Mouse (Mus musculus) liver, embryonic 16.5 days (tissue): ENCODE data around the gene Vsir. TPM values are rescaled to one million over a fixed set of nuclear protein-coding genes. Genes with fewer than 3 reads are reported as not detected.

Experiments used
- ATAC-seq: fragments of 200-750 bp; cut with Nextera tagmentation; 2 replicates; pipeline ENCODE4 v1.8.0; 2017; ENCODE audit warnings: low read depth, mild to moderate bottlenecking, moderate number of reproducible peaks, moderate library complexity
- H3K27ac ChIP-seq: fragments of 300-500 bp; sonication (generic); 2 replicates; pipeline ENCODE4 v1.5.1; 2014; ENCODE audit warnings: mild to moderate bottlenecking, low read length
- H3K27me3 ChIP-seq: fragments of 300-500 bp; sonication (generic); 2 replicates; pipeline ENCODE4 v1.6.1; 2014; ENCODE audit warnings: low read depth, low read length, mixed read lengths; ENCODE audit not compliant: control insufficient read depth, insufficient read depth
- H3K36me3 ChIP-seq: fragments of 300-500 bp; sonication (generic); 2 replicates; pipeline ENCODE4 v1.6.1; 2014; ENCODE audit warnings: mild to moderate bottlenecking; ENCODE audit not compliant: control insufficient read depth, insufficient read depth
- H3K4me1 ChIP-seq: fragments of 300-500 bp; sonication (generic); 2 replicates; pipeline ENCODE4 v1.6.1; 2014; ENCODE audit warnings: low read depth, low read length, mixed read lengths; ENCODE audit not compliant: control insufficient read depth
- H3K4me2 ChIP-seq: fragments of 300-500 bp; sonication (generic); 2 replicates; pipeline ENCODE4 v1.6.1; 2014; ENCODE audit warnings: low read depth, low read length, mixed read lengths
- H3K4me3 ChIP-seq: fragments of 300-500 bp; sonication (generic); 2 replicates; pipeline ENCODE4 v1.5.1; 2014; ENCODE audit warnings: low read depth, mild to moderate bottlenecking, low read length
- H3K9ac ChIP-seq: fragments of 300-500 bp; sonication (generic); 2 replicates; pipeline ENCODE4 v1.6.1; 2014; ENCODE audit warnings: low read depth, low read length
- H3K9me3 ChIP-seq: fragments of 300-500 bp; sonication (generic); replicated peaks from 2 replicates; pipeline ENCODE4 v1.6.1; 2016; ENCODE audit warnings: low read length; ENCODE audit not compliant: control insufficient read depth
- WGBS: fragments of 180-500 bp; shearing (Covaris S2); extraction: QIAGEN DNeasy Blood & Tissue Kit; methylation state at CpG from one replicate; pipeline ENCODE4 v1.1.7; 2014; ENCODE audit not compliant: insufficient replicate concordance; 5-methylcytosine and 5-hydroxymethylcytosine counted together
- polyA plus RNA-seq: library from polyadenylated mRNA; unstranded; fragments of >200 nt; fragmentation: Nextera tagmentation; extraction: Ambion mirVana; gene quantifications from 2 replicates; pipeline ENCODE4 v1.2.1, GENCODE M21; 2015

The Vsir gene
- polyA plus RNA-seq, 1 experiment from 2014 or later, result 11.9 TPM

DNA sequence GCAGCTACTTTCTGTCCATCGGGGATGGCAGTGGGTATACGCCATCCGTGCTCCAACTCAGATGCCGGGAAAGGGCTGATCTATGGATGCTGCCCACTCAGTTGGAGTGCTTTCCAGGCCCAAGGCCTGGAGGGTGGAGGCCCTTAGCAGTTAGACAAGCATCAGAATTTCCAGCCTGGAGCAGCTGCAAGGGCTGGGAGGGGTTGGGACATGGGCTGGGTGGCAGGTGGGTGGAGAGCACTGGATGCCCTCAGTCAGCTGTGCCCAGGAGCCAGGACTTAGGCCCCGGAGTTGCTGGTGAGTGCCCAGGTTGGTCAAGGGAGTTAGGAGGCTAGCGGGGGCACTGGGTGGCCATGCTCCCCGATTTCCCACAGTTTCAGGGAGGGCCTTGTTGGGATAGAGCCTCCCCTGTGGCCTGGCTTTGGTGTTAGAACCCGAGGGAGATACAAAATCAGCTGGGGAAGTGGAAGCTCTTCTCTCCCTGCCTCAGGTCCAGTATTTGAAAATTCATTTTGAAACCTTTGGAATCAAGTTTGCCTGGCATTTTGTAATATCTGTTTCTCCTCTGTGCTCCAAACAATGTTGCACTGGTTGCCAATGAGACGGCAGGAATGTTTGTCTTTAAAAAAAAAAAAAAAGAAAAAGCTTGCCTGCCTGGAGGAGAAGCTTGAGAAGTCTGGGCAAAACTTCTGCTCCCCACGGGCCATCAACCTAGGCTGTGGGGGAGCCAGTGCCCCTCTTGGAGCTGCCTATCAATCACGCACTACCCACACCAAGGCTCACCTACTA, 54.0 kb downstream of the Vsir start:
- H3K27ac ChIP-seq, result no peak overlapping the region
- WGBS, result 61% methylated on average over 11 of the region's 11 CpGs
- no peaks in the 10 kb centered on the region for H3K4me1 ChIP-seq
- H3K4me3 ChIP-seq, result no peak overlapping the region
- no peaks in the 10 kb centered on the region for H3K36me3 ChIP-seq
- no peaks in the 10 kb centered on the region for H3K27me3 ChIP-seq
- ATAC-seq, result no peak
- no peaks in the 10 kb centered on the region for H3K9me3 ChIP-seq
- H3K4me2 ChIP-seq, result no peak overlapping the region
- no peak overlapping the region for H3K9ac ChIP-seq

DNA sequence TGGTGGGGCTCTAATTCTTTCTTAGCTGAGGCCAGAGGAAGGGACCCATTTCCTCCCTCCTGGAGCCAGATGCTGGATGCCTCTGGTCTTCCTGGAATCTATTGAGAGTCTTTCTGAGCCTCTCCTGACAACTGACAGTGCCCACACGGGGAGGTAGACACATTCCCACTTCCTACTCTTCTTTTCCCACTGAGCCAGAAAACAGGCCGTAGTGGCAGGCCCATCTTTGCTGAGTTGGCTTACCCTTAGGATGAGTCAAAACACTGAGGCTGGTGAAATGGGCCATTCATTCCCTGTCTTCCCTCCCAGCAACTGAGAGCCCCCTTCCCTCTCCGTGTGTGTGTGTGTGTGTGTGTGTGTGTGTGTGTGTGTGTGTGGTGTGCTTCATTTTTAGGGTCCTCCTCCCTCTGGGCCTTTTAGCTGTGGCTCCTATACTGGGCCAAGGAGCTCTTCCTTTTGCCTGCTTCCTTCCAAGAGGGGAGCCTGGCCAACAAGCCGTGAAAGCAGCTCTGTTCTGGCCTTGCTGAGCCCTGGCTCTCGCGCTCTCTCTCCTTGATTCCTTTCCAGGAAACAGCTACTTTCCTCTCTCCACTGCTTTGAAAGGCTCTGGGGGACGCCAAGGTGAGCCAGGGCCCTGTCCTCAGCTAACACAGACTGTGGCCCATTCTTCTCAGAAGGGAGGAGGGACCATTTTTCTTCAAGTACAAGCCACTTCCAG, 59.0 kb downstream of the Vsir start:
- no peaks in the 10 kb centered on the region for H3K9me3 ChIP-seq
- no peak overlapping the region for H3K4me3 ChIP-seq
- H3K27ac ChIP-seq, result no peak overlapping the region
- no peak for ATAC-seq
- H3K36me3 ChIP-seq, result no peaks in the 10 kb centered on the region
- WGBS, result 48% methylated on average over 7 of the region's 7 CpGs
- no peaks in the 10 kb centered on the region for H3K27me3 ChIP-seq
- H3K4me2 ChIP-seq, result no peak overlapping the region
- no peak overlapping the region for H3K9ac ChIP-seq
- no peaks in the 10 kb centered on the region for H3K4me1 ChIP-seq

DNA sequence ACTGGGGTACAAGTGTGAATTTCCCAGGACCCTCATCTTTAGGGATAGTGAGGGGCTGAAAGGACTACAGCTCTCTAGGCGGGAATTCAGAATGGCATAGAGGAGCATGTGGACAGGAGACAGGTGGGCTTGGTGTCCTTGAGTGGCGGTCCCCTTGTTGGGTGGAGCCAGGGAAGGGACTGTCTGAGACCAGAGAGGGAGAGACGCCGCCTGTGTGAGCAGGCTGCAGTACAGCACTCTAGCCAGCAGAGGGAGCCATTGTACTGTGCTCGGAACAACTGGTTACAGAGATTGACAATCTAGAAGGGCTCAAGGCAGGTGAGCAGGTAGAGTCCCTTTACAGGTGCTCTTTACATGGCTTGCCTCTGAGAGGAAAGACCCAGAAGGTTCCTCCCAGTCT, 61.2 kb downstream of the Vsir start:
- Histone ChIP-seq H3K36me3 (no peaks in the 10 kb centered on the region), H3K9ac (no peak overlapping the region), H3K4me1 (no peaks in the 10 kb centered on the region), H3K4me3 (no peak overlapping the region), H3K27me3 (no peaks in the 10 kb centered on the region), H3K4me2 (no peak overlapping the region), H3K27ac (no peak overlapping the region), H3K9me3 (no peaks in the 10 kb centered on the region)
- ATAC-seq, result peak; percentile 7; the same call in 1 of the 2 replicates
- WGBS, result 3% methylated on average over 5 of the region's 5 CpGs

DNA sequence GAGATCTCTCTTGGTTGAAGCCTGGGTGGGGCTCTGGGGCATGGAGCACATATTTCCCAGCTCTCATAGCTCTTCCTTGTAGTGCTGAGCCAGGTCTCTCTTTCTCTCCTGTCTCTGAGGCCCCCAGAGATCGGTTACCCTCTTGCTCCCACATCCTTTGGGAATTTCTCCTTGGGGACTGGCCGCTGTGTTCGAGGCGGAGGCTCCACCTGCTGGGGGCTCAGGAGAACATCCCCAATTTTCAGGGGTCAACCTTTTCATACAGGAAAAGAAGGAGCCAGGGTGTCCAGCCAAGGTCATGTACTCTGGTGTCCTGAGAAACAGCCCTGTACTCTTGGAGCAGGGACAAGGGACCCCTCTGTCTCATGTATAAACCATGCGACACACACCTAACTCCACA, 65.1 kb downstream of the Vsir start:
- WGBS, result 27% methylated on average over 5 of the region's 5 CpGs
- Histone ChIP-seq H3K27ac (no peak overlapping the region), H3K4me3 (no peak overlapping the region), H3K4me1 (no peaks in the 10 kb centered on the region), H3K9me3 (no peaks in the 10 kb centered on the region), H3K36me3 (no peaks in the 10 kb centered on the region), H3K9ac (no peak overlapping the region), H3K27me3 (no peaks in the 10 kb centered on the region), H3K4me2 (no peak overlapping the region)
- no peak for ATAC-seq

DNA sequence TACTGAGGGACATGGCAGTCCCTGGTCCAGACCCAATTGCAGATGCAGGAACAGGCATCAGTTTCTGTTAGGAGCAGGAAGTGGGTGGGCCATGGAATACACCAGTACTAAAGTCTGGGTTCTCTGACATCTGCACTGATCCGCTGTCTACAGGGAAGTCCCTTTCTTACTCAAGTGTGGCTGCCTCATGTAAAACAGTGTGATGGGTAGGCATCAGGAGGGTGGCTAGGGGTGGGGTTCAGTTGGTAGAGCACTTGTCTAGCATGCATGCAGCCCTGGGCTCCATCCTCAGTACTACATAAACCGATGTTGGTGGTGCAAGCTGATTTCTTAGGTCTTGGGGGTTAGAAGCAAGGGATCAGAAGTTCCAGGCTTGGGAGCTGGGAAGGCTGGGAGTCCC, 67.1 kb downstream of the Vsir start:
- H3K9me3 ChIP-seq, result no peaks in the 10 kb centered on the region
- H3K4me2 ChIP-seq, result no peak overlapping the region
- WGBS, result 62% methylated on average over 2 of the region's 2 CpGs
- ATAC-seq, result no peak
- H3K4me1 ChIP-seq, result no peaks in the 10 kb centered on the region
- no peak overlapping the region for H3K27ac ChIP-seq
- H3K9ac ChIP-seq, result no peak overlapping the region
- no peaks in the 10 kb centered on the region for H3K36me3 ChIP-seq
- no peaks in the 10 kb centered on the region for H3K27me3 ChIP-seq
- no peak overlapping the region for H3K4me3 ChIP-seq

DNA sequence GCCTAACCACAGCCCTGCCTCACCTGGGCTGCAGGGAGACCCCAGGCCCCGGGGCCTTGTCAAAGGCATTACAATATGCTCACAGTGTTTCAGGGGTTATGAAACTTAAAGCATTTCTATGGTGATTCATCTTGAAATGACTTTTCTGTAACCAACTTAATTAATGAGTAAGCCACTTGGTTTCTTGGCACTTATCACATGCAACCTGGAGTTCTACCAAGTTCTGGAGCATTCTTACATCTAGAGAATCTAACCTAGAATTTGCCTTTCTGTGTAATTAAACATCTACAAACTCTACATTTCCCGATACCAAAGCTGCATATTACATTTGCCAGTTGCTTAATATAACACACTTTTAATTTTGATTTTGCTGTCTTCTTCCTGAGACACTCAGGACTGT, 70.4 kb downstream of the Vsir start:
- WGBS, result 59% methylated on average over 2 of the region's 2 CpGs
- Histone ChIP-seq H3K4me3 (no peak overlapping the region), H3K27ac (no peak overlapping the region), H3K4me2 (no peak overlapping the region), H3K4me1 (no peaks in the 10 kb centered on the region), H3K27me3 (no peaks in the 10 kb centered on the region), H3K9me3 (no peaks in the 10 kb centered on the region), H3K9ac (no peak overlapping the region), H3K36me3 (no peaks in the 10 kb centered on the region)
- ATAC-seq, result no peak

DNA sequence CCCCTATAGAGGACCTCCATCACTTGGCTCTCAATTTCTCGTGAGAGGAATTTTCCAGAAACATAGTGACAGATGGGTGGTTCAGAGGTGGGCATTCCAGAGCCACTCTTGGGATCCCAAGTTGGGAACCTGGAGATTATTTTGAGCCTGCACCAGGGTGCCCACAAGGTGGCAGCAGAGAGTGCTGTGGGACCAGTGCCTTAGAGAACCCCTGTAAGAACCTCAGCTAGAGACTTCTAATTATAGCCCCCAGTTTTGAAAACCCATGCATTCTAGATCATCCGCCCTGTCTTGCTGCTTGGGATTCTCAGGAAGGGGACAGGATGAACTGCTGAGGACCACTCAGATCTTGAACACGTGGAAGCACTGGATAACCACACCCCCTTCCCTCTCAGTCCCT, 71.5 kb downstream of the Vsir start:
- no peak overlapping the region for H3K4me3 ChIP-seq
- H3K27me3 ChIP-seq, result no peaks in the 10 kb centered on the region
- H3K36me3 ChIP-seq, result no peaks in the 10 kb centered on the region
- no peak for ATAC-seq
- no peak overlapping the region for H3K9ac ChIP-seq
- no peak overlapping the region for H3K27ac ChIP-seq
- no peaks in the 10 kb centered on the region for H3K4me1 ChIP-seq
- WGBS, result 13% methylated on average over 3 of the region's 3 CpGs
- no peaks in the 10 kb centered on the region for H3K9me3 ChIP-seq
- H3K4me2 ChIP-seq, result no peak overlapping the region

DNA sequence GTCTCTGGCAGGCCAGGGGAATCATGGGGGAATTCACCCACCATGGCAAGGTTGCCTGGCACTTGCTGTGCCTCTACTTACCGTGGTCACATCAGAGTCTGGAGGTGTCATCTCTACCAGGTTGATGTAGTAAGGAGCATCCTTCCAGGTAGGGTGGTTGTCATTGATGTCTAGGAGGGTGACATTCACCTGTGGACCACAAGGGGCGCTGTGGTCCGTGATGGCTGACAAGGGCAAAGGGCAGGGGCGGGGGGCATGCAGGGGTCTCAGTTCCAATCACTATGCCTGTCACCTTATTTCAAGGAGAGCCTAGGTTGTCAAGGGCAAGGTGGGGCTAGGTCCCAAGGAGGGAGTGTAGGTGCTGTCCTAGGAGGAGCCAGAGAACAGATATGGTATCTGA, 73.0 kb downstream of the Vsir start:
- no peak for ATAC-seq
- H3K27me3 ChIP-seq, result no peaks in the 10 kb centered on the region
- H3K9me3 ChIP-seq, result no peaks in the 10 kb centered on the region
- WGBS, result 11% methylated on average over 4 of the region's 4 CpGs
- no peaks in the 10 kb centered on the region for H3K4me1 ChIP-seq
- H3K4me3 ChIP-seq, result no peak overlapping the region
- H3K9ac ChIP-seq, result no peak overlapping the region
- no peaks in the 10 kb centered on the region for H3K36me3 ChIP-seq
- no peak overlapping the region for H3K4me2 ChIP-seq
- H3K27ac ChIP-seq, result no peak overlapping the region
